Mouse (Mus musculus): Measurements from ENCODE around the gene Jun.

- no peak for TF ChIP-seq CTCF (IDR thresholded peaks at IDR 0.05; ENCODE audit: low read depth)
- no peak for TF ChIP-seq EP300 (IDR thresholded peaks at IDR 0.05; ENCODE audit: low read depth)
Measured at GRCm38 (mm10) chr4:95057264-95057663, 5.2 kb upstream of the Jun start.
